Mouse (Mus musculus): ENCODE data around the gene Rpl12. TPM values are rescaled to one million over a fixed set of nuclear protein-coding genes. Genes with fewer than 3 reads are reported as not detected.

The Rpl12 gene
- total RNA-seq, 2 experiments from 2014 or later: 117 to 120 TPM

- intact Hi-C loops (cut with DNase I): no loop called here
- DNase-seq (ENCODE audit: low spot score in 2 of 2): no peak
Observed at GRCm38 (mm10) chr2:33014877-33015276, 53.5 kb downstream of the Rpl12 start.

Other genes with a start within 250 kb of the Rpl12 start
- 100 to 1,000 TPM; 100 to 106 TPM for gene Cdk9, start 248.5 kb upstream of the Rpl12 start, total RNA-seq (2021)
- gene Sh2d3c, start 240.5 kb upstream of the Rpl12 start, total RNA-seq (2021): 10 to 100 TPM; 31.1 to 35.6 TPM
- gene 6330409D20Rik, start 220.5 kb upstream of the Rpl12 start, total RNA-seq (2021): 1 to 10 TPM; 2.2 to 3.8 TPM
- 10 to 100 TPM; 27.6 to 30.4 TPM for gene Tor2a, start 204.3 kb upstream of the Rpl12 start, total RNA-seq (2021)
- under 1 TPM; 0.23 to 0.35 TPM for gene Ttc16, start 185.9 kb upstream of the Rpl12 start, total RNA-seq (2021)
- 1 to 10 TPM; 6.1 to 7.6 TPM for gene Ptrh1, start 185.8 kb upstream of the Rpl12 start, total RNA-seq (2021)
- under 1 TPM in 1 of 2 experiments, not detected in 1; 0.33 TPM for gene Cfap157, start 177.1 kb upstream of the Rpl12 start, total RNA-seq (2021)
- 1,000 to 10,000 TPM; 1,032 to 1,038 TPM for gene Stxbp1, start 114.3 kb upstream of the Rpl12 start, total RNA-seq (2021)
- 10 to 100 TPM; 20.0 to 21.0 TPM for gene Fam129b, start 85.4 kb upstream of the Rpl12 start, total RNA-seq (2021)
- gene Lrsam1, start 55 bp downstream of the Rpl12 start, total RNA-seq (2021): 10 to 100 TPM; 31.1 to 40.6 TPM
- 10 to 100 TPM; 25.0 to 27.4 TPM for gene Slc2a8, start 20.5 kb downstream of the Rpl12 start, total RNA-seq (2021)
- 100 to 1,000 TPM; 156 to 159 TPM for gene Garnl3, start 170.1 kb downstream of the Rpl12 start, total RNA-seq (2021)

All from left cerebral cortex, postnatal 14 days (tissue).